Mouse (Mus musculus) MEL (cell line): ENCODE data around the gene Kcnb1.

Experiments
- CHD1 ChIP-seq: IDR thresholded peaks from 2 replicates; pipeline ENCODE4 v1.6.1; 2012; ENCODE audit warnings: low read depth, mild to moderate bottlenecking, inconsistent platforms, low read length, improper control_type of control experiment
- CTCF ChIP-seq, 3 experiments: IDR thresholded peaks in 2 of 3; conservative IDR thresholded peaks in 1 of 3; 2 replicates each; pipeline ENCODE4 v1.5.1; 2011 to 2012; ENCODE audit warnings: low read length in 3 of 3, low read depth in 2 of 3, mild to moderate bottlenecking in 2 of 3, improper control_type of control experiment in 1 of 3, inconsistent platforms in 1 of 3, mixed read lengths in 1 of 3, moderate library complexity in 1 of 3; ENCODE audit not compliant: control insufficient read depth in 1 of 3, insufficient read depth in 1 of 3, poor library complexity in 1 of 3, severe bottlenecking in 1 of 3
- ELF1 ChIP-seq: IDR thresholded peaks from 2 replicates; pipeline ENCODE4 v1.6.1; 2014; ENCODE audit warnings: low read depth, mild to moderate bottlenecking, inconsistent platforms, low read length, improper control_type of control experiment, moderate library complexity
- EP300 ChIP-seq, 2 experiments: IDR thresholded peaks; 2 replicates each; pipeline ENCODE4 v1.6.1; 2011; ENCODE audit warnings: improper control_type of control experiment in 2 of 2, low read length in 2 of 2, low read depth in 1 of 2, mild to moderate bottlenecking in 1 of 2
- GATA1 ChIP-seq: IDR thresholded peaks from 2 replicates; pipeline ENCODE4 v1.6.1; 2011; ENCODE audit warnings: low read depth, low read length, improper control_type of control experiment
- HCFC1 ChIP-seq: IDR thresholded peaks from 2 replicates; pipeline ENCODE4 v1.6.1; 2012; ENCODE audit warnings: low read depth, mild to moderate bottlenecking, inconsistent platforms, low read length, improper control_type of control experiment, moderate library complexity
- MAX ChIP-seq: IDR thresholded peaks from 2 replicates; pipeline ENCODE4 v1.6.1; 2011; ENCODE audit warnings: low read length, improper control_type of control experiment
- NELFE ChIP-seq: IDR thresholded peaks from 2 replicates; pipeline ENCODE4 v1.6.1; 2011; ENCODE audit warnings: low read depth, low read length, improper control_type of control experiment
- POLR2A ChIP-seq, 2 experiments: IDR thresholded peaks; 2 replicates each; pipeline ENCODE4 v1.6.1; 2011 to 2012; ENCODE audit warnings: low read length in 2 of 2, mild to moderate bottlenecking in 2 of 2, control low read depth in 1 of 2, improper control_type of control experiment in 1 of 2, low read depth in 1 of 2, moderate library complexity in 1 of 2; ENCODE audit not compliant: control insufficient read depth in 1 of 2, insufficient read depth in 1 of 2, poor library complexity in 1 of 2
- POLR2AphosphoS2 ChIP-seq: IDR thresholded peaks from 2 replicates; pipeline ENCODE4 v1.6.1; 2011; ENCODE audit warnings: low read length, improper control_type of control experiment
- UBTF ChIP-seq: IDR thresholded peaks from 2 replicates; pipeline ENCODE4 v1.6.1; 2012; ENCODE audit warnings: low read depth, mild to moderate bottlenecking, inconsistent platforms, low read length, improper control_type of control experiment, moderate library complexity, borderline replicate concordance; ENCODE audit not compliant: insufficient read depth
- ZNF384 ChIP-seq: IDR thresholded peaks from 2 replicates; pipeline ENCODE4 v1.6.1; 2012; ENCODE audit warnings: low read depth, mild to moderate bottlenecking, inconsistent platforms, low read length, improper control_type of control experiment

DNA sequence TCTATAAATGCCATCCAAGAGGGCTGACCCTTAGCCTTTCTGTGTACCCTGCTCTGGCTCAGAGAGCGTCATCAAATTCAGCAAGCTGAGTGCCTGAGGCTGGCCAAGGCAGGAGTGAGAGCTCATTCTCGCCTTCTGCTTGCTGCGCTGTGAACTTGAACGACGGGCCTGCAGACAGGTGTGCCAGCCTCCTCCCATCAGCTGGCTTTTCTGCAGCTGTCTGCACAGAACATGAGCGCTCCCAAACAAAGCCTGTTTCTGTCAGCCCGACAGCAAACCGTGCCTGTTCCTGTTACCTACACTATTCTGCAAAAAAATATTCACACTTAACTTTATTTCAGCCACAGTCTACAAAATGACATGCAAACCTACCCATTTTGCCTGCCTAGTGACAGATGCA lies 80.4 kb downstream of the Kcnb1 start:
- TF ChIP-seq CTCF (IDR thresholded peaks at IDR 0.05 in 2 of 3, conservative IDR thresholded peaks at IDR 0.05 in 1 of 3; ENCODE audit: control insufficient read depth in 1 of 3, insufficient read depth in 1 of 3, low read depth in 2 of 3, low read length in 3 of 3, poor library complexity in 1 of 3, severe bottlenecking in 1 of 3) (no peak), POLR2A (IDR thresholded peaks at IDR 0.05; ENCODE audit: control insufficient read depth in 1 of 2, insufficient read depth in 1 of 2, low read depth in 1 of 2, low read length in 2 of 2, poor library complexity in 1 of 2) (no peak), MAX (no peak), CHD1 (no peak), POLR2AphosphoS2 (no peak), NELFE (no peak), UBTF (no peak), ZNF384 (no peak), EP300 (IDR thresholded peaks at IDR 0.05; ENCODE audit: low read depth in 1 of 2, low read length in 2 of 2) (no peak), ELF1 (no peak), GATA1 (no peak), HCFC1 (no peak)
